Mouse (Mus musculus) erythroblast, embryonic 14.5 days (primary cell): ENCODE measurements around the gene Qsox2. TPM values are rescaled to one million over a fixed set of nuclear protein-coding genes. Genes with fewer than 3 reads are reported as not detected.
A peak's percentile ranks its signal among the peaks of the same experiment; 100 is the strongest.

Experiments
- H3K27me3 ChIP-seq: 2 replicates; pipeline ENCODE4 v1.6.1; 2012; ENCODE audit warnings: inconsistent platforms; ENCODE audit not compliant: control insufficient read depth
- H3K36me3 ChIP-seq: 2 replicates; pipeline ENCODE4 v1.6.1; 2012; ENCODE audit warnings: mild to moderate bottlenecking, inconsistent platforms; ENCODE audit not compliant: control insufficient read depth
- H3K4me1 ChIP-seq: 2 replicates; pipeline ENCODE4 v1.6.1; 2012; ENCODE audit warnings: inconsistent platforms; ENCODE audit not compliant: control insufficient read depth
- H3K4me3 ChIP-seq: replicated peaks from 2 replicates; pipeline ENCODE3; 2012; ENCODE audit warnings: moderate library complexity, mild to moderate bottlenecking, inconsistent platforms
- H3K9me3 ChIP-seq: 2 replicates; pipeline ENCODE4 v1.6.1; 2012; ENCODE audit warnings: low read length, inconsistent platforms, mixed read lengths; ENCODE audit not compliant: control insufficient read depth
- GATA1 ChIP-seq: IDR thresholded peaks from 2 replicates; pipeline ENCODE4 v1.6.1; 2012; ENCODE audit warnings: low read length, inconsistent platforms, mixed read lengths
- TAL1 ChIP-seq: IDR thresholded peaks from 3 replicates; pipeline ENCODE4 v1.6.1; 2012; ENCODE audit warnings: low read length, inconsistent platforms, mixed read lengths
- polyA plus RNA-seq: library from polyadenylated mRNA; stranded (reverse); fragments of >175 nt; gene quantifications from 2 replicates; pipeline ENCODE4 v1.2.3, GENCODE M21; 2012

Gene Qsox2
- polyA plus RNA-seq, 1 experiment: 0.45 TPM

DNA sequence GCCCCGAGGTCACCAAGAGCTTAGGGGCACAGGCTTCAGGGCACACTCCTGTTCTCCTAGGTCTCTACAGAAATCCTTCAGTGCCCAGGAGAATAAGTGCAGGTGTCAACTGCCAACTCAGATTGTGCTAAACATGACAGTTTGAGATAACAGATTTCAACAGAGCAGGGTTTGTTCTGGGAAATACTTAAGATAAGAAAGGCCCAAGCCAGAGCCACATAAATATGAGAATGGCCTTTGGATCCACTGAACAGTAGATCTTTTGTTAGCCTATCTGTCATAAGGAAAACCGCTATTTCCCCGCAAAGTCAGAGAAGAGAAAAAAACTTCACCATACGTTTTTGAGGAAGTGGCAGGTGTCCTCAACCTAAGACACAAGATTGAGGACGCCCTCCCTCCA lies 3.1 kb downstream of the Qsox2 start:
- no peaks in the 10 kb centered on the region for H3K9me3 ChIP-seq
- no peaks in the 10 kb centered on the region for H3K27me3 ChIP-seq
- peaks cover 42% of the 10 kb centered on the region for H3K4me1 ChIP-seq
- peaks cover 16% of the 10 kb centered on the region for H3K36me3 ChIP-seq
- H3K4me3 ChIP-seq: no peak overlapping the region
- TF ChIP-seq TAL1 (no peak), GATA1 (no peak)

DNA sequence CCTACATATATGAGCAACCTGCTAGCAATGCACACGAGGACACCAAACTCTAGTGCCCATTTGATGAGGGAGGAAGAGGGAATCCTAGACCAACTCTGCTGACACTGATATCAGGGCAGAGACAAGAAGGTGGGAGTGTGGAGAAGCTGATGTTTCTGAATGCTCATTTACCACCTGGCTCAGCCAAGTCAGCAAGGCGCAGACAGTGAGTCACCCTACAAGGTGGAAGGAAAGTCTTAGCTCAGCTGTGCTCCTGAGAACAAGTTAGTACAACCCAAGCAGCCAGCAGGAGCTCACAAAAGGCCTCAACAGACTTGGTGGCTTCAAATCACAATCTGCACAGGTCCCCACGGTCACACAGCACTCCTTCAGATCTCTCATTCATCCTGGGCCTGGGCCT lies 6.0 kb downstream of the Qsox2 start:
- no peaks in the 10 kb centered on the region for H3K9me3 ChIP-seq
- TF ChIP-seq TAL1 (no peak), GATA1 (no peak)
- H3K4me1 ChIP-seq: peaks cover 28% of the 10 kb centered on the region
- H3K4me3 ChIP-seq: no peak overlapping the region
- no peaks in the 10 kb centered on the region for H3K27me3 ChIP-seq
- H3K36me3 ChIP-seq: peaks cover 27% of the 10 kb centered on the region

DNA sequence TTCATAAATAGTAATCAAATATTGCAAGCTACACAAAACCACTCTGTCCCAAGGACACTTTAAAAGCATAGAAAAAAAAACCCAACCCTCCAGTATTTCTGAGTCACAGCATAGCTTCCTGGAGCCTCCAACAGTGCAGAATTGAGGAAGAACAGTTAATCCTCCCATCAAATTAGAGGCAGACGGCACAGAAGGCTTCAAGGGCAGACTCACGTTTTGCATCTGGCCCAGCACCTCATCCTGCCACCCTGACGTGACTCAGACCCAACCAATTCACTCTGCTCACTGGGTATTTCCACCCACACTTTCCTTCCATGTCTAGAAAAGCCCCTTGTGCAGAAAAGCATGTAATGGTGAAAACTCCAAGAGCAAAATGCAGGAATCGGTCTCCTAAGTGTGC lies 7.1 kb downstream of the Qsox2 start:
- H3K36me3 ChIP-seq: peaks cover 35% of the 10 kb centered on the region
- no peaks in the 10 kb centered on the region for H3K27me3 ChIP-seq
- TF ChIP-seq GATA1 (no peak), TAL1 (no peak)
- H3K4me3 ChIP-seq: no peak overlapping the region
- H3K4me1 ChIP-seq: peaks cover 17% of the 10 kb centered on the region
- no peaks in the 10 kb centered on the region for H3K9me3 ChIP-seq

DNA sequence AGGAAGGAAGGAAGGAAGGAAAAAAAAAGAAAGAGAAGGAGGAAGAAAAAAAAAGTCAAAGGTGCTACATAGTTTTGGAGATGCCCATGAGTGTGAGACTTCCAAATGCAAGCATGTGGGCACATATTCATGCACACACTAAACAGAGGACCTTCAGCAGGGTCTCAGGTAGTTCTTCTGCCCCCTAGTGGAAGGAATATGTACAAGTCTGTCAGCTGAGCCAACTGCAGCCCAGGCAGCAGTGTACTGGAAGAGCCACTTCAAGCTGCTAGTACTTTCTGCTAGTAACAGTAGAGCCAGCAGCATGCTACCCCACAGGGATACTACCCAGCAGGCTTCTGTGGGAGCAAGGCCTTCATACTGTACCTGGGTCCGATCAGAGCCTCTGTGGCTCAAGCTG lies 9.5 kb downstream of the Qsox2 start:
- Histone ChIP-seq H3K36me3 (peaks cover 46% of the 10 kb centered on the region), H3K9me3 (no peaks in the 10 kb centered on the region), H3K27me3 (no peaks in the 10 kb centered on the region), H3K4me1 (no peaks in the 10 kb centered on the region; the same call in none of the 2 replicates), H3K4me3 (no peak overlapping the region)
- TF ChIP-seq GATA1 (no peak), TAL1 (no peak)

DNA sequence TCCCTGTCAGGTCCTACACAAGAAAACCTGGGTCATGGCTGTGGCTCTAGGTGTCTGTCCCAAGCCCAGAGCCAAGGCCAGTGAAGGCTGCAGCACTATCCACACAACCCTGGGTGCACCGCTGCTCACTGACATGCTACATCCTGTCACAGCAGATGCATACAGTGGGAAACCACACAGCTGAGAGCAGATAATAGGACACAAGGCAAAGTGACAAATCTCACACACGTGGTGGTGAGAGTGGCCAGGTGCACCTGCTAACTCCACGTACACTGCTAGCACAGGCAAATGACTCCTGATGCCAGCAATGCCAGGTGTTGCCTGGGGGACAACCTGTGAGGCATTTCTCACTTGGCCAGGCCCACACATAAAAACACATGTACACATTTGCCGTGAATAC lies 12.1 kb downstream of the Qsox2 start:
- H3K27me3 ChIP-seq: no peaks in the 10 kb centered on the region
- H3K36me3 ChIP-seq: peaks cover 67% of the 10 kb centered on the region
- no peaks in the 10 kb centered on the region for H3K9me3 ChIP-seq
- H3K4me1 ChIP-seq: peaks cover 4% of the 10 kb centered on the region
- H3K4me3 ChIP-seq: no peak overlapping the region
- TF ChIP-seq GATA1: no peak
- TF ChIP-seq TAL1: peak; percentile 2; the same call in 1 of the 3 replicates

DNA sequence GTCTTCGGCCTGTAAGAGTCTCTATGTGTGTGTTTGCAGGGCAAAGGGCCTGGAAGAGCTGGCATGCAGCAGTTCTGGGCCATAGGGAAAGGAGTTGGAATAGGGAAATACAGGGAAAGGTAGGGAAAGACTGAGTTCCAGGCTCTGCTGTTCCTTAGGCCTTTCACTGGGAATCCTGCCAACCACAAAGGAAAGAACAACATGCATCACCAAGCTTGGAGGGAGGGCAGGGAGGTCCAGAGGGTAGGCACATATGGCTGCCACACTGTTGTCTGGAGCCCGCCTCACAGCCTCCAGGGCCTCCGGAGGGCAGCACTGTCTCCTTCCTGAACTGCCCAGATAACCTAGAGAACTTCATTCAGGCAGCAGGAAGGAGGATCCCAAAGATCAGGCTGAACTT lies 13.4 kb downstream of the Qsox2 start:
- no peaks in the 10 kb centered on the region for H3K27me3 ChIP-seq
- no peaks in the 10 kb centered on the region for H3K9me3 ChIP-seq
- no peak overlapping the region for H3K4me3 ChIP-seq
- H3K36me3 ChIP-seq: peaks cover 79% of the 10 kb centered on the region
- H3K4me1 ChIP-seq: peaks cover 4% of the 10 kb centered on the region
- TF ChIP-seq TAL1 (no peak), GATA1 (no peak)

DNA sequence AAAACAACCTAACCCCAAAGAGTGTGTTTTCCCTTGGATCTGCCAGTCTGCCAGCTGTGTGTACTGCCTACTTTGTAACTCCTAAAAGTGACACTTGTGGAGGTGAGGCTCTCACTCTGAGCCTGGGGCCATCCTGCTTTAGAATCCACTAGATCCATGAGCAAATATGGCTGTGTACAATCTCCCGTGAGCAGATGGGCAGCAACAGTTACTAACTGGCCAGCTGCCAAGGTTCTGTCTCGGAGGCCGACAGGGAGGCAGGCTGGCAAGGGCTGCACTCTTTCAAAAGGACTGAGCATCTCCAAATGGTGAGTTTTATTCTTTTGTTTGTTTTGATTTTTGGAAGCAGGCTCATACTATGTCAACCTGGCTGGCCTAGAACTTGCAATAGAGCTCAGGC lies 22.8 kb downstream of the Qsox2 start:
- no peaks in the 10 kb centered on the region for H3K9me3 ChIP-seq
- peaks cover 87% of the 10 kb centered on the region for H3K36me3 ChIP-seq
- TF ChIP-seq TAL1 (no peak), GATA1 (no peak)
- H3K4me3 ChIP-seq: no peak overlapping the region
- H3K4me1 ChIP-seq: no peaks in the 10 kb centered on the region
- H3K27me3 ChIP-seq: no peaks in the 10 kb centered on the region

DNA sequence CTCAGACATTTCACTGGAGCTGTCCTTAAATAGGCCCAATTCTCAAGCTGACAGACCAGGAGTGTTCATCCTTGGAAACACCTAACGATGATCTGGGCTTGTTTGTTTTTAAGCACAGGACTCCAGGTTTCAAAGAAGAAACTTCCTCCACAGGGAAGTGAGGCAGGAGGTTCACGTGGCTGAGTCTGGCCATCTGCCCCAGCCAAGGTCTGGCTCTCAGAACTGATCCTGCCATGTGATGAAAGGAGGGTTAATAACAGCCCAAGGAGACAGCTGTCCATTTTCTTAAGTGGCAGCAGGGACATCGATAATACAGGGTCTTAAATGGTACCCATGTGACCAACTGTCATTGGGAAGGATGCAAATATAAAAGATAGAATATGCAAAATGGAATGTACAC lies 27.8 kb downstream of the Qsox2 start:
- TF ChIP-seq TAL1: no peak
- TF ChIP-seq GATA1: no peak
- peaks cover 48% of the 10 kb centered on the region for H3K36me3 ChIP-seq
- peaks cover 7% of the 10 kb centered on the region for H3K4me1 ChIP-seq
- H3K9me3 ChIP-seq: no peaks in the 10 kb centered on the region
- H3K4me3 ChIP-seq: no peak overlapping the region
- H3K27me3 ChIP-seq: peaks cover 35% of the 10 kb centered on the region

DNA sequence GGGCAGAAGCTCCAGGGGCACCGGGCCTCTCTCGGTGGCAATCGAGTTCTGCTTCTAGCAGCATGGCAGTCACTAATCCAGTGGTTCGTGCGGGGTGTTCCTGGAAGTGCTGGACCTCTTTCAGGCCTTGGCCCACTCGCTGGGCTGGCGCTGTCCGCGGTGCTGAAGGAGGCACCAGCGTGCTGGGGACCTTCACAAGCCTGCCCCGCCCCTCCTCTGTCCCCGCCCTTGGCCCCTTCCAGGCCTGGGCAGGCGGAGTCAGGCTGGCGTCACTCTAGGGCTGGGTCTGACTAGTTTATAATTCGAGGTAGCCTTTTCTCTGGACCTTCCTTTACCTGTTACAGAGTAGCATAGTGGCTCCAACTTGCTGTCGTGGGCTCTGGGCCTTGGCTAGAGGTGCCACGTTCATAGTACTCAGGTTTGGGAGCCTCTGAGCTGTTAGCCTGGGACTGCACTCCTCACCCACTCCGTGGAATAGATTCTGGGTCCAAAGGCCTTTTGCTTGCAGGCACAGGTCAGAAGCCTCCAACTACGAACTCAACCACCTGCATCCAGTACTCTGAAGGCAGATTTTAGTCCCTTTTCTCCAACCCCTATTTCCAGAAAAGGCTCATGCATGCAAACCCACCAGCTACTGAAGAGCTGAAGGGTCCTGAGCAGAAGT lies 29.1 kb downstream of the Qsox2 start, which contains the start of gene Lhx3:
Gene Lhx3, minus strand, starts transcription at position 164 of the 664 bp plus-strand sequence.
- no peak for TF ChIP-seq TAL1
- no peak for TF ChIP-seq GATA1
- Histone ChIP-seq H3K4me1 (peaks cover 7% of the 10 kb centered on the region), H3K4me3 (no peak within 1 kb of the TSS), H3K36me3 (peaks cover 35% of the 10 kb centered on the region), H3K9me3 (no peaks in the 10 kb centered on the region), H3K27me3 (peaks cover 48% of the 10 kb centered on the region)

DNA sequence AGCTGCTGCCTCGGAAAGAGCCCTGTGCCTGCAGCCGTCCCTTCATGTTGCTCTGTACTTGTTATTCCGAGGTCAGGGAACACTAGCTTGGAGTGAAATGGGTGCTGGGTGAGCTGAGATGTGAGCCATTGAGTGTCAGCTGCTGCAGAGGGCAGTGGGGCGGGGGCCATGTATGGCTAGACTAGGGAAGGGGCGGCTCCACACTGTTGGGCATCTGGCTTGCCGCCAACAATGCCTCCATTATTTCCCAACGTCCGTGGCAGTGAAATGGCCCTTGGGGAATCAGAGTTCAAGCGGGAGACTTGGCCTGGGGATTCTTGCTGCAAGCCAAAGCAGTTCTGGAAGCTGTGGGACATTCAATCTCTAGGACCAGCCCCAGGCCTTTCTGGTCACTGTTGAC lies 29.8 kb downstream of the Qsox2 start:
- peaks cover 55% of the 10 kb centered on the region for H3K27me3 ChIP-seq
- H3K4me3 ChIP-seq: no peak overlapping the region
- H3K4me1 ChIP-seq: peaks cover 7% of the 10 kb centered on the region
- H3K36me3 ChIP-seq: peaks cover 31% of the 10 kb centered on the region
- peaks cover 3% of the 10 kb centered on the region; the same call in 1 of the 2 replicates for H3K9me3 ChIP-seq
- TF ChIP-seq GATA1: no peak
- no peak for TF ChIP-seq TAL1
